10 mouse cellular contexts compared by ENCODE assay signal in the genomic region with DNA sequence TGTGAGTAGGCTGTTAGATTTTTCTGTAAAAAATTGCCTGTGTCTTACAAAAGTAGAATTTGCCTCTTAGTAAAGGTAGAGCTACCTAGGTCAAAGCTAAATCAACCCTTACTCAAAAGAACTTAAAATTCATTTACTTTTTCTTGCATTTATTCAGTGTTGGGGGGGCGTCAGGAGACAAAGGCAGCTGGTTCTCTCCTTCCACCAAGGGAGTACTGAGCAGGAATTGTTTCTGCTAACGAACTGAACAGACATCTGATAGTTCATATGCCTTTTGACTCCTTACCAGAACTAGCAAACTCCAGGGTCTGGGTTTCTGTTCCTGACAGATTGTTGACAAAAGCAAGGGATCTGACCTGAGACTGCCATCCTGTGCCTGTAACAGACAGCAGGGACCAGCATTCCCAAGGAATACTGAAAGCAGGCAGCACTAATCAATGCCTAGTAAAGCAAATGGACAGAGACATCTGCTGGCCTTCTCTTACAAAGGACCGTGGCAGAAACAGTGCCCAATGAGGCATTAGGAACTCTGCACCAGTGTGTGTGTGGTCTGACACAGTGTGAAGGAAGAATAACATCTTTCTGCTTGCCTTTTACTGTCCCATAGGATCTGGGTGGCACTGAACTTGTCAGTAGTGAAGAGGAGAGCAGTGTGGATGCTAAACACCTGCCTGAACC.
DNase-seq lines count a peak whose midpoint lies in the region; ATAC-seq and TF ChIP-seq lines count a peak whose summit lies in the region.
"Had no signal": no experiment of that assay in that cellular context is flagged by ENCODE, and none has a peak within 500 bp of the region (broad histone marks: within the 10 kb centered on the region; RNA-seq: fewer than 3 reads in every experiment).

No protein-coding gene starts in this region.

- H3K36me3 ChIP-seq in heart, postnatal 0 days (replicated peaks; ENCODE audit: control insufficient read depth, insufficient read depth, low read length), result no peaks in the 10 kb centered on the region
- no peaks in the 10 kb centered on the region for H3K36me3 ChIP-seq in hindbrain, embryonic 13.5 days
- H3K36me3 ChIP-seq in neural tube, embryonic 12.5 days, result no peaks in the 10 kb centered on the region
- no peaks in the 10 kb centered on the region for H3K36me3 ChIP-seq in thymus, adult 2 months (ENCODE audit: control insufficient read depth, insufficient read depth, low read length)
- no peaks in the 10 kb centered on the region for H3K36me3 ChIP-seq in liver, postnatal 0 days (replicated peaks; ENCODE audit: insufficient read depth, low read length)
- H3K36me3 ChIP-seq: limb, embryonic 15.5 days had no signal

- peak overlapping the region; percentile 59 for H3K27ac ChIP-seq in heart, postnatal 0 days (ENCODE audit: low read depth)
- H3K27ac ChIP-seq in hindbrain, embryonic 13.5 days, result peak overlapping the region; percentile 60
- H3K27ac ChIP-seq in neural tube, embryonic 12.5 days, result no peak overlapping the region
- no peak overlapping the region for H3K27ac ChIP-seq in thymus, adult 2 months (ENCODE audit: control insufficient read depth, insufficient read depth, low read length)
- no peak overlapping the region for H3K27ac ChIP-seq in liver, postnatal 0 days (ENCODE audit: low read depth)
- H3K27ac ChIP-seq: limb, embryonic 15.5 days had no signal

- 35% methylated on average over 3 of the region's 3 CpGs for WGBS in heart, postnatal 0 days
- 20% methylated on average over 3 of the region's 3 CpGs for WGBS in hindbrain, embryonic 13.5 days
- 38% methylated on average over 3 of the region's 3 CpGs for WGBS in neural tube, embryonic 12.5 days
- WGBS in thymus, adult 2 months, result 92% methylated on average over 3 of the region's 3 CpGs
- WGBS in liver, postnatal 0 days (ENCODE audit: insufficient replicate concordance), result 68% methylated on average over 3 of the region's 3 CpGs

- 0 out of 2 replicates have a peak, but pooled peaks have one; percentile 27 for ATAC-seq in heart, postnatal 0 days (ENCODE audit: insufficient read depth, low read depth)
- peak; percentile 47 for ATAC-seq in hindbrain, embryonic 13.5 days (ENCODE audit: low FRiP score)
- ATAC-seq in neural tube, embryonic 12.5 days (ENCODE audit: low FRiP score, low read depth), result peak; percentile 76
- no peak for ATAC-seq in liver, postnatal 0 days

- TF ChIP-seq EP300 in heart, postnatal 0 days (IDR thresholded peaks at IDR 0.05; ENCODE audit: low read depth), result no peak
- no peak for TF ChIP-seq EP300 in liver, postnatal 0 days (IDR thresholded peaks at IDR 0.05; ENCODE audit: low read depth)

- no peak for DNase-seq in heart, postnatal 0 days (ENCODE audit: low spot score)
- DNase-seq in heart, postnatal 4 days, result no peak
- peak; percentile 68 for DNase-seq in embryo, embryonic 10.5 days (ENCODE audit: low spot score)
- DNase-seq in thymus, adult 2 months, result no peak
- no peak for DNase-seq in layer of hippocampus, adult 8-10 months (ENCODE audit: low spot score in 2 of 2)
- DNase-seq in liver, postnatal 0 days, result no peak
- DNase-seq: gastrocnemius, postnatal 25 days had no signal

- peak; percentile 32; the same call in 1 of the 2 replicates for TF ChIP-seq CTCF in heart, postnatal 0 days (IDR thresholded peaks at IDR 0.05; ENCODE audit: low read depth)
- no peak for TF ChIP-seq CTCF in thymus, adult 2 months (IDR thresholded peaks at IDR 0.05; ENCODE audit: borderline replicate concordance, control insufficient read depth, extremely low read depth, insufficient read depth, low read length, poor library complexity)
- no peak for TF ChIP-seq CTCF in liver, postnatal 0 days (IDR thresholded peaks at IDR 0.05; ENCODE audit: low read depth)

- no peaks in the 10 kb centered on the region for H3K27me3 ChIP-seq in heart, postnatal 0 days (ENCODE audit: control insufficient read depth, insufficient read depth, low read length)
- no peaks in the 10 kb centered on the region for H3K27me3 ChIP-seq in hindbrain, embryonic 13.5 days
- H3K27me3 ChIP-seq in neural tube, embryonic 12.5 days (replicated peaks), result no peaks in the 10 kb centered on the region
- H3K27me3 ChIP-seq in thymus, adult 2 months (ENCODE audit: control insufficient read depth, insufficient read depth, low read length), result no peaks in the 10 kb centered on the region
- no peaks in the 10 kb centered on the region for H3K27me3 ChIP-seq in liver, postnatal 0 days (ENCODE audit: insufficient read depth, low read length)
- H3K27me3 ChIP-seq: limb, embryonic 15.5 days had no signal

- H3K4me2 ChIP-seq in heart, postnatal 0 days (ENCODE audit: low read depth, low read length), result no peak overlapping the region
- no peak overlapping the region for H3K4me2 ChIP-seq in hindbrain, embryonic 13.5 days
- no peak overlapping the region for H3K4me2 ChIP-seq in neural tube, embryonic 12.5 days (replicated peaks)
- no peak overlapping the region for H3K4me2 ChIP-seq in liver, postnatal 0 days (ENCODE audit: low read depth, low read length)
- H3K4me2 ChIP-seq: limb, embryonic 15.5 days had no signal

- no peaks in the 10 kb centered on the region for H3K9me3 ChIP-seq in heart, postnatal 0 days (replicated peaks; ENCODE audit: control insufficient read depth, low read length)
- H3K9me3 ChIP-seq in hindbrain, embryonic 13.5 days, result no peaks in the 10 kb centered on the region
- no peaks in the 10 kb centered on the region for H3K9me3 ChIP-seq in neural tube, embryonic 12.5 days
- no peaks in the 10 kb centered on the region for H3K9me3 ChIP-seq in liver, postnatal 0 days (ENCODE audit: low read length)
- H3K9me3 ChIP-seq: limb, embryonic 15.5 days had no signal

- TF ChIP-seq POLR2A in thymus, adult 2 months (IDR thresholded peaks at IDR 0.05; ENCODE audit: control insufficient read depth, extremely low read depth, insufficient read depth, low read length, poor library complexity), result no peak

- H3K4me1 ChIP-seq in heart, postnatal 0 days (ENCODE audit: control insufficient read depth, insufficient read depth), result no peaks in the 10 kb centered on the region
- peaks cover 18% of the 10 kb centered on the region; the same call in 1 of the 2 replicates for H3K4me1 ChIP-seq in hindbrain, embryonic 13.5 days (replicated peaks)
- peaks cover 4% of the 10 kb centered on the region; the same call in 1 of the 2 replicates for H3K4me1 ChIP-seq in neural tube, embryonic 12.5 days
- H3K4me1 ChIP-seq in thymus, adult 2 months (replicated peaks; ENCODE audit: control insufficient read depth, insufficient read depth, low read length), result peaks cover 22% of the 10 kb centered on the region
- no peaks in the 10 kb centered on the region for H3K4me1 ChIP-seq in liver, postnatal 0 days (ENCODE audit: insufficient read depth)
- H3K4me1 ChIP-seq: limb, embryonic 15.5 days had no signal

- H3K9ac ChIP-seq in heart, postnatal 0 days (replicated peaks; ENCODE audit: low read depth, low read length), result no peak overlapping the region
- no peak overlapping the region for H3K9ac ChIP-seq in hindbrain, embryonic 13.5 days
- H3K9ac ChIP-seq in neural tube, embryonic 12.5 days, result no peak overlapping the region
- no peak overlapping the region for H3K9ac ChIP-seq in liver, postnatal 0 days (replicated peaks)
- H3K9ac ChIP-seq: limb, embryonic 15.5 days had no signal

- H3K4me3 ChIP-seq in heart, postnatal 0 days (ENCODE audit: low read depth, low read length), result no peak overlapping the region
- no peak overlapping the region for H3K4me3 ChIP-seq in hindbrain, embryonic 13.5 days
- H3K4me3 ChIP-seq in neural tube, embryonic 12.5 days, result no peak overlapping the region
- H3K4me3 ChIP-seq in thymus, adult 2 months (ENCODE audit: control insufficient read depth, insufficient read depth, low read length), result no peak overlapping the region
- no peak overlapping the region for H3K4me3 ChIP-seq in liver, postnatal 0 days (ENCODE audit: low read depth, low read length)
- H3K4me3 ChIP-seq: limb, embryonic 15.5 days had no signal

Comparison
In these comparisons a context has a peak if more than half of its experiments do, and no peak if none do; other contexts are left out.
1. H3K27ac ChIP-seq: peak in heart, postnatal 0 days (single experiment) and hindbrain, embryonic 13.5 days (single experiment); none in neural tube, embryonic 12.5 days (single experiment), thymus, adult 2 months (single experiment) and liver, postnatal 0 days (single experiment).